Mouse (Mus musculus) hindbrain, embryonic 11.5 days (tissue): ENCODE results near the gene Fam208a. TPM values are rescaled to one million over a fixed set of nuclear protein-coding genes. Genes with fewer than 3 reads are reported as not detected.
A peak's percentile ranks its signal among the peaks of the same experiment; 100 is the strongest.

Experiments
- ATAC-seq: fragments of 200-750 bp; cut with Nextera tagmentation; 2 replicates; pipeline ENCODE4 v1.8.0; 2017; ENCODE audit warnings: mild to moderate bottlenecking, moderate TSS enrichment, moderate library complexity; ENCODE audit not compliant: low FRiP score
- DNase-seq: peaks from one replicate; pipeline ENCODE4 v3.0.0-alpha.2; 2015; ENCODE audit warnings: low spot score
- H3K27ac ChIP-seq: fragments of 300-500 bp; sonication (generic); 2 replicates; pipeline ENCODE4 v1.5.1; 2014; ENCODE audit warnings: mild to moderate bottlenecking, low read depth, low read length
- H3K27me3 ChIP-seq: fragments of 300-500 bp; sonication (generic); 2 replicates; pipeline ENCODE4 v1.6.1; 2014; ENCODE audit warnings: mild to moderate bottlenecking, low read length, moderate library complexity, mixed read lengths; ENCODE audit not compliant: control insufficient read depth, insufficient read depth
- H3K36me3 ChIP-seq: fragments of 300-500 bp; sonication (generic); 2 replicates; pipeline ENCODE4 v1.6.1; 2014; ENCODE audit warnings: mild to moderate bottlenecking, low read length, moderate library complexity, mixed read lengths; ENCODE audit not compliant: control insufficient read depth, insufficient read depth
- H3K4me1 ChIP-seq: fragments of 300-500 bp; sonication (generic); replicated peaks from 2 replicates; pipeline ENCODE4 v1.6.1; 2014; ENCODE audit warnings: low read length, mixed read lengths; ENCODE audit not compliant: control insufficient read depth, insufficient read depth
- H3K4me2 ChIP-seq: fragments of 300-500 bp; sonication (generic); replicated peaks from 2 replicates; pipeline ENCODE4 v1.6.1; 2014; ENCODE audit warnings: mild to moderate bottlenecking, low read depth, low read length
- H3K4me3 ChIP-seq: fragments of 300-500 bp; sonication (generic); 2 replicates; pipeline ENCODE4 v1.5.1; 2014; ENCODE audit warnings: low read depth, low read length
- H3K9ac ChIP-seq: fragments of 300-500 bp; sonication (generic); 2 replicates; pipeline ENCODE4 v1.6.1; 2014; ENCODE audit warnings: low read depth, low read length
- H3K9me3 ChIP-seq: fragments of 300-500 bp; sonication (generic); 2 replicates; pipeline ENCODE4 v1.6.1; 2016; ENCODE audit warnings: low read length; ENCODE audit not compliant: control insufficient read depth
- WGBS: fragments of 180-500 bp; shearing (Covaris S2); extraction: QIAGEN DNeasy Blood & Tissue Kit; methylation state at CpG from one replicate; pipeline ENCODE4 v1.1.7; 2014; 5-methylcytosine and 5-hydroxymethylcytosine counted together
- polyA plus RNA-seq: library from polyadenylated mRNA; unstranded; fragments of >200 nt; fragmentation: Nextera tagmentation; extraction: Ambion mirVana; gene quantifications from 2 replicates; pipeline ENCODE4 v1.2.1, GENCODE M21; 2014

The Fam208a gene
- polyA plus RNA-seq, 1 experiment from 2014 or later, result 17.9 TPM

DNA sequence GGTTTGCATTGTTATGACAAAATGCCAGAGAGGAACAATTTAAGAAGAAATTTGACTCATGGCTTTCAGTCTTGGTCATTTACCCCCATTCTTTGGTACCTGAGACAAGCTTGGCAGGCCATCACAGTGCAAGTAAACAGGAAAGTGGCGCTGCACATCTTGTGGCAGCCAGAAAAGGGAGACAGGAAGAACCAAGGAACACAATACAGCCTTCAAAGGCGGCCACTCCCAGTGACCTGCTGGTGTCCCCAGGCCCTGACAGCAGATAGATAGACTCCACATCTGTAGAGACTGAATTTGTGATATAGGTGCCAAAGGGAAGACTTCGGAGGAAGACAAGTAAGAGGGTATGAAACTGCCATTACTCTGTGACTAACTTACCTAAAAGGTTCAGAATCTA lies 20.4 kb upstream of the Fam208a start:
- no peak overlapping the region for H3K4me2 ChIP-seq
- ATAC-seq, result no peak
- 90% methylated on average over 3 of the region's 3 CpGs for WGBS
- DNase-seq, result no peak
- no peaks in the 10 kb centered on the region for H3K4me1 ChIP-seq
- no peaks in the 10 kb centered on the region for H3K27me3 ChIP-seq
- H3K9ac ChIP-seq, result no peak overlapping the region
- H3K27ac ChIP-seq, result no peak overlapping the region
- H3K4me3 ChIP-seq, result no peak overlapping the region
- no peaks in the 10 kb centered on the region for H3K9me3 ChIP-seq
- no peaks in the 10 kb centered on the region for H3K36me3 ChIP-seq

DNA sequence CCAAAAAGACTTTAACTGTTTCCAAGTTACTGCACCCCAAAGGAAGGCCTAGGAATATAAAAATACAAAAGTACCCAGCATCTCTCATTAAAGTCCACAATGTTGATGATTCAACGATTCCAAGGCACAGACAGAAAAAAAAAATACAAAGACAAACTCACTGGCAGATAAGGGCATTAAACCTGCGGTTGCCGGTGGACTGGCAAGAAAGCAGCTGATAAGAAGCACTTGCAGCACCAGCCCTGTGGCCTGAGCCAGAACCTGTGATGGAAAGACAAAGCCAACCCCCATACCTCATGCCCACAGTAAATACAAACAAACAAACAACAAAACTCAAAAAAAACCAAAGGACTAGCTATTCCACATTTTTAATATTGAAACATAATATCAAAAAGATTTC lies 19.0 kb upstream of the Fam208a start:
- Histone ChIP-seq H3K4me2 (no peak overlapping the region), H3K36me3 (no peaks in the 10 kb centered on the region), H3K4me1 (no peaks in the 10 kb centered on the region), H3K9me3 (no peaks in the 10 kb centered on the region), H3K27me3 (no peaks in the 10 kb centered on the region), H3K27ac (no peak overlapping the region), H3K4me3 (no peak overlapping the region), H3K9ac (no peak overlapping the region)
- no peak for ATAC-seq
- 88% methylated on average over 3 of the region's 3 CpGs for WGBS
- DNase-seq, result no peak

DNA sequence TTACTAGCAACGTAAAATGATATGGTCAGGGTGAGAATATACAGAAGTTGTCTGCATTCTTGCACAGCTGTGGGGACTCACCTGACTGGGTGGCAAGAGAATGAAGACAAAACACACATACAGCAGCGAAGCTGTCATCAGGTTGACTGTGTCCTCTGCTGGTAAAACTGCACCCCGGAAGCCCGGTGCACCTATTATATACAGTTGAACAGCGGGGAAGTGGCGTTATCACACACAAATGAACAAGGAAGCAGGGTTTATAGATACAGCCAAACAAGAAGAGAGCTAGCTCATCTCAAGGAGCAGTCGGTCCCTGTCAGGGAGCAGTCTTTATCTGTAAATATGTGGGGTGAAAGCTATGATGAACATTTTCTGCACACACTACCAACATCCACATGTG lies 17.1 kb upstream of the Fam208a start:
- ATAC-seq, result no peak
- Histone ChIP-seq H3K27ac (no peak overlapping the region), H3K27me3 (no peaks in the 10 kb centered on the region), H3K4me1 (no peaks in the 10 kb centered on the region), H3K36me3 (no peaks in the 10 kb centered on the region), H3K9me3 (no peaks in the 10 kb centered on the region), H3K4me3 (no peak overlapping the region), H3K9ac (no peak overlapping the region), H3K4me2 (no peak overlapping the region)
- WGBS, result 91% methylated on average over 7 of the region's 7 CpGs
- no peak for DNase-seq

DNA sequence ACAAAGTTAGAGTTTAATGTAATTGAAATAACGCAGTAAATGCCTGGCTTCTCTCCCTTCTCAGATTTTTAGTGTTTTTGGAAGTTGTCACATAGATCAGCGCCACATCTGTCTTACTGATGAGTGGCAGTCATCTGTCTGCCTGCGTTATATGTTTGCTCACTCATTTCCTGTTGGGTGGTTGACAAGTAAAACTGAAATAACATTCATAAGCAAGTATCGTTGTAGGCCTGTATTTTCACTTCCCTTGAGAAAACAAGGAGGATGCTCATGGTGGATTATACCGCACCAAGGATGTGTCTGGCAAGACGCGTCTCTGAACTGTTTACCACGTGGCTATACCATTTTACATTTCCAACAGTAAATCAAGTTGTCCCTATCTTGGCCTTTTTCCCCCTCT lies 15.9 kb upstream of the Fam208a start:
- H3K27ac ChIP-seq, result no peak overlapping the region
- WGBS, result 84% methylated on average over 8 of the region's 8 CpGs
- DNase-seq, result no peak

DNA sequence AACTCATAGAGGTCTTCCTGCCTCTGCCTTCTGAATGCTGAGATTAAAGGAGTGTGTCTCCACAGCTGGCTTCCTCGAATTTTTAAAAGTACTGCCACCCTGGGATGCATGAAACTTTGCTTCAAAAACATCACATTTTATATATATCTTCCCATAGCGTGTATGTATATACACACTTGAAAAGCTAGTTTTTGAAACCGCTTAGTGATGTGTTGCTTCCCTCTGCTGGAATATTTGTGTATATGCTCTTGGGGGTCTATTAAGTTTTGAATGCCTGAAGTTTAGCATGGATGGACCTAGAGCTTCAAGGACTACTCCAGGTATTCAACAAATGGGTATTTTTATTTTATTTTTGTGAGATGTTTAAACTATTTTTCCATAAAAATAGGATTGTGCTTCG lies 14.7 kb upstream of the Fam208a start:
- no peak overlapping the region for H3K9ac ChIP-seq
- no peaks in the 10 kb centered on the region for H3K36me3 ChIP-seq
- no peak overlapping the region for H3K27ac ChIP-seq
- H3K4me3 ChIP-seq, result no peak overlapping the region
- H3K4me2 ChIP-seq, result no peak overlapping the region
- 54% methylated on average over 4 of the region's 4 CpGs for WGBS
- no peaks in the 10 kb centered on the region for H3K4me1 ChIP-seq
- no peaks in the 10 kb centered on the region for H3K27me3 ChIP-seq
- DNase-seq, result peak; percentile 26
- H3K9me3 ChIP-seq, result no peaks in the 10 kb centered on the region
- ATAC-seq, result no peak

More for the DNA sequence above, 15.9 kb upstream of the Fam208a start:
- Histone ChIP-seq H3K4me1 (no peaks in the 10 kb centered on the region), H3K9ac (no peak overlapping the region), H3K36me3 (no peaks in the 10 kb centered on the region), H3K27me3 (no peaks in the 10 kb centered on the region), H3K4me3 (no peak overlapping the region), H3K4me2 (no peak overlapping the region), H3K9me3 (no peaks in the 10 kb centered on the region)
- ATAC-seq, result no peak

DNA sequence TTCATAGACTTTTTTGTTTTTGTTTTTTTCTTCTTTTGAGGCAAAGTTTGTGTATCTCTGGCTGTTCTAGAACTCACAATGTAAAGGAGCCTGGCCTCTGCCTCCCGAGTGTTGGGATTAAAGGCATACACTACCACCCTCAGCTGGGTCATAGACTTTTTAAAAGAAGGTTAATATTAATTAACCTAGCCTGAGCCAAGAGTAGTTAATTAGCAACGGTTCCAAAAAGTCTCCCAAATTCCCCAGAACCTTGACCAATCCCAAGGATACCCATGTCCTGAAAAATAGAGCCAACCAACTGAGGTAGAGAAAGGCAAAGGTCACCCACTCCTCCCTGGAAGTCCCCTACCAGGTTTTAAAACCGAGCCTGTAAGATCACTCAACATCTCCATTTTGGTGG lies 7.8 kb upstream of the Fam208a start:
- H3K4me1 ChIP-seq, result no peaks in the 10 kb centered on the region
- 72% methylated on average over 3 of the region's 3 CpGs for WGBS
- no peak overlapping the region for H3K4me3 ChIP-seq
- H3K9ac ChIP-seq, result no peak overlapping the region
- DNase-seq, result no peak
- no peak overlapping the region for H3K4me2 ChIP-seq
- H3K36me3 ChIP-seq, result no peaks in the 10 kb centered on the region
- no peaks in the 10 kb centered on the region for H3K27me3 ChIP-seq
- no peaks in the 10 kb centered on the region for H3K9me3 ChIP-seq
- no peak for ATAC-seq
- no peak overlapping the region for H3K27ac ChIP-seq

DNA sequence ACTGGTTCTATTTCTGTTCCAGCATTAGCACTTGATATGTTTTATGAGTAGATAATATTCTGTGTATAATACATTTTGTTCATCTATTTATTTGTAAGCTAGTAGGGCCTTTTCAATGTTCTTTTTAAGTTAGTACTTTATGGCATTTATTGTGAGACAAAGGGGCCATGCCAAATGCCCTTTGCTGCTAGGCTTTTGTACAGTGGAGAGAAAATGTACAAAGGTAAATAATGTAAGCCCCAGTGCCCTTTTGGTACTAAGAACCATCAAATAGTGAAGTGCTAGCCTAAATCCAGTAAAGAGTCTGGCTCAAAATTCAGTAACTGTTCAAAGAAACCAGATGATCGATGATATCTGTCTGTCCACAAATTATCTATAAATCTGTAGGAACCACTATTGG lies 6.3 kb upstream of the Fam208a start:
- H3K9me3 ChIP-seq, result no peaks in the 10 kb centered on the region
- no peak overlapping the region for H3K4me3 ChIP-seq
- ATAC-seq, result no peak
- 97% methylated on average over 1 of the region's 1 CpGs for WGBS
- H3K4me2 ChIP-seq, result no peak overlapping the region
- no peak overlapping the region for H3K9ac ChIP-seq
- no peak overlapping the region for H3K27ac ChIP-seq
- H3K36me3 ChIP-seq, result no peaks in the 10 kb centered on the region
- H3K27me3 ChIP-seq, result no peaks in the 10 kb centered on the region
- DNase-seq, result no peak
- H3K4me1 ChIP-seq, result no peaks in the 10 kb centered on the region

DNA sequence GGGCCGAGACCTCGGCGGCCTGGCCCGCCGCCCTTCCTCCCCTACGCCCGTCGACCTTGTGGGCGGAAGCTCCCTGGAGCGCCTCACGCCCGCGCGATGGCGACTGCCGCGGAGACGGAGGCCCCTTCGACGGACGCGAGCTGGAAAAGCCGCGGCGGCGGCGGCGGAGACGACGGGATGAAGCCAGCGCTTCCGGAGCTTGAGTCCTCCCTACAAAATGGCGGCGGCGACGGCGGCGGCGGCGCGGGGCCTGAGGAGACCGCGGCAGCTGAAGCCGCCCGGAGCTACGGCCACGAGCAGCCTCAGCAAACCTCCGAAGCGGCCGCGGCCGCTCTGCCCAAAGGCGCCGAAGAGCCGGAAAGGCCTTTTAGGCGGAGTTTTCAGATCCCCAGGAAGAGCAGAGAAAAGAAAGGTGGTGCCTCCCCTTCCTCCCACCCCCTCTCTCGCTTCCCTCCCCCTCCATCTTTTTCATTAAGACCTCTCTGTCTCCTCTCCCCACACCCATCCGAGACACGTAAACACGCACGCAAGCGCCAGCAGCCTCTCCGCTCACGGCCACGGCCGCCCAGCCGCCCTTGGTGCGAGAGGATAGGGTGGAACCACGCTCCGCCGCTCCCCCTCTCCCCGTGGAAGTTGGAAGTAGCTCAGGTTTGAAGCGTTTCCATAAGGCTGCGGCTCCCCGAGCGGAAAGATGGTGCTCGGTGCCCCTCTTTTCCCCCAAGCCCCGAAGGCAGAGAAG lies 508 bp downstream of the Fam208a start:
- Histone ChIP-seq H3K36me3 (no peaks in the 10 kb centered on the region), H3K27me3 (no peaks in the 10 kb centered on the region), H3K27ac (peak overlapping the region; percentile 96), H3K9ac (peak overlapping the region; percentile 95), H3K4me2 (peak overlapping the region; percentile 87), H3K4me1 (no peaks in the 10 kb centered on the region), H3K9me3 (no peaks in the 10 kb centered on the region; the same call in 1 of the 2 replicates), H3K4me3 (peak overlapping the region; percentile 65)
- peak; percentile 86 for ATAC-seq
- under 1% methylated on average over 76 of the region's 78 CpGs for WGBS
- DNase-seq, result peak; percentile 81

DNA sequence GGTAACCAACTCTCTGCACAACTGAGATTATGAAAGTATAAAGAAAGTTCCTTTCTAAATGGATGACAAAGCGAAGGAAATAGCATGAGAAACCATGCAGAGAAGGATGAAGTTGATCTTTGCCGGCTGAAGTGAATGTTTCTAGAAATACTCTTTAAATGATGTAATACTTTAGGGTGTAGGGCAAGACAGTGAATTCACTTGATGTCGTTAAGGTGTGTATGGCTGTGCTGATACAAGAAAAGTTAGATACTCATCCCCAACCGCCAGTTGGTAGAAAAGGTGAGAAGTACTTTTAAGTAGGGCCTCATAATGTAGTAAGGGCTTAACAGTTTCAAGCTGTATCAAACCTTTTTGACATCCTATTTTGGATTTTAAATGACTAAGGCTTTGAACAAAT lies 1.6 kb downstream of the Fam208a start:
- Histone ChIP-seq H3K4me3 (no peak overlapping the region), H3K27me3 (no peaks in the 10 kb centered on the region), H3K27ac (no peak overlapping the region), H3K4me1 (no peaks in the 10 kb centered on the region), H3K4me2 (no peak overlapping the region), H3K9me3 (no peaks in the 10 kb centered on the region; the same call in 1 of the 2 replicates), H3K9ac (no peak overlapping the region), H3K36me3 (no peaks in the 10 kb centered on the region)
- ATAC-seq (no peak), DNase-seq (no peak)
- 94% methylated on average over 4 of the region's 4 CpGs for WGBS
